Mouse (Mus musculus): ENCODE measurements around the gene Fancc.

DNA sequence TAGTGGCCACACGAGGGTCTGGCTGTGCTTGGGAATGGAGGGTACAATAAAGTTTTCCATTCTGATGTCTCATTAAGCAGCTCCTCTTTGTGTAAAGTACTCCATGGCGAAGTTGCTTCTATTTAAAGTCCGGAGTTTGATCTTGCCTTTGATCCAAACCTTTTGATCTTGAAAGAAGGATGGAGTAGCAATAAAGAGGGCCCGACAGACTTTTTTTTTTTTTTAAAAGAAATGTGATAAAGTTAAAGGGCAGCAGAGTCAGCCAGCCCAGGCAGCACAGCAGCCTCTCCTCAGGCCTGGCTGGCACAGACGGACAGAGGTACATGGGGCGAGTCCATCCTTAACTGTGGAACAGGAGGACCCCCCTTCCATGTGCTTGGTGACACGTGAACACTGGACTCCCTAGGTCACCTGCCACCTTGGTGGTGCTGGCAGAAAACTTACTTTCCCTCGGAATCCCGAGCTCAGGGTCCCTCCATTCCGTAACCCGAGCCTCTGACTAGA, 257.7 kb downstream of the Fancc start:
- TF ChIP-seq CTCF (IDR thresholded peaks at IDR 0.05; ENCODE audit: low read depth), result no peak
- TF ChIP-seq EP300 (optimal IDR thresholded peaks at IDR 0.05), result no peak

All from stomach, postnatal 0 days (tissue).